Mouse (Mus musculus) kidney, postnatal 4 days (tissue): ENCODE results near the gene Gm17409.

Experiments
- DNase-seq, 2 experiments: peaks; one replicate each; pipeline ENCODE4 v3.0.0; 2021; ENCODE audit warnings: mixed read lengths in 2 of 2

The Gm17409 gene

DNA sequence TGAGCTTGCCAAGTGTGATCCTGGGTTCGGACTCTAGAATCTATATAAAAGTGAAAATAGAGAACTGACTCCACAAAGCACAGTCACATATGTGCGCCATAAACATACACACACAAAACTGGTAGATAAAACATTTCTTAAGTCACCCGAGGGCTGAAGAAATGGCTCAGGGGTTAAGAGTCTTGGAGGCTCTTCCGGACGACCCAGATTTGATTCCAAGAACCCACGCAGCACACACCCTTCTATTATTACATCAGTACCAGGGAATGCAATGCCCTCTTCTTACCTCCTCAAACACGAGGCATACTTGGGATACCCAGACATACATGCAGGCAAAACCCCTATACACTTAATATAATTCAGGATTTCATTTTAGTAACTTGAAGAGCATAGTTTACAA is at the start of gene Gm17409:
Gene Gm17409, plus strand, starts transcription at position 301 of the 400 bp plus-strand sequence.
- DNase-seq: no peak

DNA sequence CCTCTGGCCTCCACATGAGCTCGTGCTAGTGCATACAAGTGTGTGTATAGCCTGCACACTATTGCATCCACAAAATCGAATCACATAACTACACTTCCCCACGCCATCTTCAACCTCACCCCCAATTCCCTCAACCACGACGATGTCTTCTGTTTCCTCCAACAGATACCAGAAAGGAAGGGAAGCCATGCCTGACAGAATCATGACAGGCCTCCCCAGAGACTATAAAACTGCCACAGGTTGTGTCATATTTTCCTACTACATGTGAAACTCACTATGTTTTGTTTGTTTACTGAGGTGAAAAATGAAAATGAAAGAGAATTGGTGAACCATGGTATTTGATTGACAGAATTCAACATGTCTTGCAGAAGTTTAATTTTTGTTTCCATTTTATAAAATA is 46.6 kb upstream of the Gm17409 start:
- DNase-seq: no peak

DNA sequence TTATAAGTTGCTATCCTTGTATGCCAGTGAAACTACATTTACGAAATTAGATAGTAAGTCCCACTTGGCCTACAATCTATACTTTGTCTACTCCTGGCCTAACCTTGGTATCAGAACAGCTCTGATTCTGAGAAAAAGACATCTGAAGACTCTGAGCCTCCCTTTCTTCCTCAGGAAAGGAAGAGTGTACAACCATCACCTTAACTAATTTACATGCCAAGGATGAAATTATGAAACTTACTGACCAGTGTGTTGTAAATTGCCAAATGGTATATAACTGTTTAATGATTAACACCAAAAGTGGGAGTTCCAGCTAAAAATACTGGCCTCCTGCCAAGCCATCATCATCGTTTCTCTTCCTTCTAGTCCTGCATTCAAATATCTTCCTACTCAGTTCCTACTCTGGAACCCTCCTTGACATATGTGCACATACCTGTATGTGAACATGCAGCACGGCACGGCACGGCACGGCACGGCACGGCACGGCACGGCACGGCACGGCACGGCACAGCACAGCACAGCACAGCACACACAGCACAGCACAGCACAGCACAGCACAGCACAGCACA is 44.4 kb upstream of the Gm17409 start:
- DNase-seq: no peak

DNA sequence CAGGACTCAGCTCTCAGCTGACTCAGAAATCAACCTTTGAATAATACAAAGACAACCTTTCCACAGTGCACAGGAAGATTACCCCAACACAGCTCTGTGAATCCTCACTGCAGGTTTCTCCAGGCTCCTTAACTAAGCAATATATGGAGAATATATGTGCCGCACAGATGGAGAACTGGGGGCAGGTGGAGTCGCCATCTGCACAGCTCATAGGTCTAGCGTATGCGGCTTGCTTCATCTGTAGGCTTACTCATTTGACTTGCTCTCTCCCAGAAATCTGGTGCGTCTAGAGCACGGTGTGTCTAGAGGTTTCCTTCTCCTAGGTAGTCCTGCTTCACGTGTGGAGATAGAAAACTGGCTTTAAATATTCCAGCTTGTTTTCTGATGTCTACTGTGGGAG is 37.7 kb upstream of the Gm17409 start:
- no peak for DNase-seq

DNA sequence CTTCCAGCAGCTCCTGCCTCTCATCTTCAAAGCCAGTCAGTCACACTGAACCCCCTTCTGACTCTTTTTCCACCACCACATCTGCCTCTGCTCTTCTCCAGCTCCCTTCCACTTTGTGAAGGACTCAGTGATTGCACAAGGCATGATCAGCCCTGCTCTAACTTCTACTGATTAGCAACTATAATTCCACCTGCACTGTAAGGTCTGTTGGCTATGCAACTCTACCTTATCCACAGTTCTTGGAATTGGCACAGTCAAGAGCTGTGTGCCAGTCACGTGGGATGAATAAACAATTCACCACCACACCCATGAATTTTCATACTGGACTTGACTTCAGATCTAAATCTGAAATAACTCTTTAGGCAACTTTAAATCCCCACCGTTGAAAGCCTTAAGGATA is 36.6 kb upstream of the Gm17409 start:
- no peak for DNase-seq

DNA sequence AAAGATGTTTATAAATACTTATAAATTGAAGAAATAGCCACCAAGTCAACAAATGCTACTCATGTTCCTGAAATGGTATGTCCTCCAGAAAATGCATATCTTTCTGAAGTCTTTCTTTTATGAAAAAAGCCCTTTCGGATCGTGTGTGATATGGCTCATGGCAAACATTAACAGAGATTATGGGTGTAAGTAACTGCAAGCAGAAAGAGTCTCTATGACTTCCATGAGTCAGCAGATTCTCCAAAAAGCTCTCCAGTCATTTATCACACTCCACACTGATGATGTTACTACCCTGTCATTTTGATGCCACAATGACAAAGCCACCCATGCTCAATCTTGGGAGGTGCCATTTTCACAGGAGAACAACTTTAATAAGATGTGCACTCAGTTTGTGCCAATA is 35.5 kb upstream of the Gm17409 start:
- no peak for DNase-seq

DNA sequence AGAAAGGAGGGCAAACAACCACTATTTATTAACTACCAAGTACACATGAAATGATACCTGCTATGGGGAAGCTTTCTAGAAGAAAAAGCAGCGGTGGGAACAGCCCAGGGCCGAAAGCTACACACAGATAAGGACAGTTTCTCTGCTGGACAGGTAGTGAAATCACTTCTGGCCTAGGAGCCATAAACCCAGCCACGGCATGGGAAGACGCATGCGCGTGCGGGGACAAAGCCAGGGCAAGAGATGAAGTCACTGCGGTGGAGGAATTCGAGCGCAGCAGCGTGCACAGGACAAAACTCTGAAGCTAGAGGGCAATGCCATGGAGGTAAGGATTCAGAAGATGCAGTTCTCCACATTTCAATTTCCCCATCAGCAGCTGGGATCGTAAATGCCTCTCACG is 34.4 kb upstream of the Gm17409 start:
- no peak for DNase-seq

DNA sequence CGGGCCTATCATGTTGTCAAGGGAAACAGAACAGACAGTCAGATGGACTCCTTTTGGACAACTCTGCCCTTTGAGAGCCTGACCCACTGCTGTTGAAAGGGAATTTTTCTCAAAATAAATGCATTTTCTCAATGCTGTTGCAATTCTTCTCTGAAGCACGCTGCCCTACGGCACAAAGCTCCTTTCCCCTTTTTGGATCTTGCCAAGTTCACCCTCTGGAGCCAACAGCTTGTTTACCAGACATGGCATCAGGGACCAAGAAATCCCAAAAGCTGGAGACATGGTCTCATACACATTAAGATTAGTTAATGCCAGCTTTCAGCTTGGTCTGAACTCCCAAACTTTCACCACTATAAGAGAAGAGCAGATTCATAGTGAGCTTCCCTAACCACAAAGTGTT is 33.0 kb upstream of the Gm17409 start:
- DNase-seq: no peak

DNA sequence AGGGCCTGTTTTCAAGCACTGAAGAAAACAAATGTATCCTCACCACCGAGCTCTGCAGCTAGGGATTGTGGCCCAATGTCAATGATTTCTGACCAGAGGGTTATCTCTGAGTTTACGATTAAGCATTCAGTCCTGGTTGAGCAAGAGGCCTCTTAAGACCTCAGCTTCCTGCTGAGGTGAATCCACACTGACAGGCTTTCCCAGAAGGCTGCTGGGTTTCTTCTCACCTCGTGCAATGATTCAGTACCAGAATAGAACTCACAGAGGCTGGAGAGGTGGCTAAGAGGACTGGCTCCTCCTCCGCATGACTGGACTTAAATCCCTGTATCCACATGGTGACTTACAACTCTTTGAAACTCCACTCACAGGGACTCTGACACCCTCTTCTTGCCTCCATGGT is 26.8 kb upstream of the Gm17409 start:
- no peak for DNase-seq

DNA sequence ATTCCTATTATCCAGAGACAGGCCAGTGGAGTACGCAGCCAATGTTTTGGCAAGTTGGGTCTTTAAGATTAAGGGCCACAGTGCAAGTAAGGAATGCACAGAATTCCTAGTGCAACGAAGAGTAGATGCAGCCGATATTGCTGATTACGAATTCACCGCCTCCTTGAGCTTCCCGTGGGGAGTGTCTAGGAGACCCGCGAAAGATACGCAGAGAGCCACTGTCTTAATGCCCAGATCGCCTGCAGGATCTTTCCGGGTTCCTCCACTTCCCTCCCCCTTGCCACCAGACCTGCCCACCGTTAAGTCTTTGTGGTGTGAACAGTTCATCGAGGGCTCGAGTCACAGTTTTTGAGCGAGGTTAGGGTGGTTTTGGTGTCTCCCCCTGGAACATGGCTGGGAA is 22.9 kb upstream of the Gm17409 start:
- no peak for DNase-seq

DNA sequence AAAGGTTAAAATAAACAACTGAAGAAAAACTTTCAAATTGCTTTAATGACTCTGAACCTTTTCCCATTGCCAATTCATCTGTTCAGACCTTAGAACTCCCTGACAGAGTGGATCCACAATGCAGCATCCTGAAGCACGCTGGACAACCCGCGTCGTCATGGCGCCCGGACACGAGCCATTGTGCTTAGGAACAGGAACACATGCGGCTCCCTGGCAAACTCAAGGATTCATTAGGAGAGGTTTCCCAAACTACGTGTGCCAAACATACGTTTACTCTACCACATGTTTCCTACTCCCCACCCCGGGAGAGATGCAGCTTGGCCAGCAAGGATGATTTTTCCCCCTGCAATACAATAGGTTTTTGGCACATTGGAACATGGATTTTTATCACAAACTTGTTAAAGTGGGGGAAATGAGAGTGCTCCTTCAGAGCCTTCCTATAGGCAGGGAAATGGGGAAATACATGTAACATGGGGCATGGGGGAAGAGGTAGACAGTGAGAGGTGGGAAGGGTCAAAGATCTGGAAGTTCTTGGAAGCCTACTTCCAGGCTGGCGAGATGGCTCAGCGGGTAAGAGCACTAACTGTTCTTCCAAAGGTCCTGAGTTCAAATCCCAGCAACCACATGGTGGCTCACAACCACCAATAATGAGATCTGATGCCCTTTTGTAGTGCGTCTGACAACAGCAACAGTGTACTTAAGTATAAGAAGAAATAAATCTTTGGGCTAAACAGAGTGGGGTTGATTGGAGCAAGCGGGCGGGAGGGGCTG is 15.6 kb upstream of the Gm17409 start:
- DNase-seq: no peak

DNA sequence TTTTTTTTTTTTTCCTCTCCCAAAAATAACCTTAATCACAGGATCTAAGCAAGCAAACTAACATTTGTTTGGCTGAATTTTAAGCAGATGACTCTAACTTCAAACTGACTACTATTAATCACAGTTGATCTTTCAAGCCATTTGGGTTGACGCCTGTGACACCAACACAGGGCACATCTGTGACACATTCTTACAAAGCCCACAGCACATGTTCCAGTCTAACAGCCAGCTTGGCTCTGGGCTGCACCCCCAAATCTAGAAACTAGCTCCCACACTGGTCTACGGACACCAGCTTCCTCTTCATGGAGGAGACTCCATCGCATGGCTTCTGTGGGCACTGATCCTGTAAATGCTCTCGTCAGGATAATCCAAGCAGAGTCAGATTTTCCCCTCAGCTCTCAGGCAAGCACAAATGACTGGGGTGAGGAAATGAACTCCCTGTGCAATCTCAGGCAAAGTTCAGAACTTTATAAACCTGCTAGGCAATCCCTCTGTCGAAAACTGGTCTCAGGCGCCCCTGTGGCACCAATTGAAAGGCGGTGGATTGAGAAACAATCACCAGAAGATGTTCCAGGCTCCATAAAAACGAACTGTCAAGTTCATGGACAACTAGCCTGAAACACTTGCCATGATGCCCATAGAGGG is 13.0 kb upstream of the Gm17409 start:
- DNase-seq: no peak

DNA sequence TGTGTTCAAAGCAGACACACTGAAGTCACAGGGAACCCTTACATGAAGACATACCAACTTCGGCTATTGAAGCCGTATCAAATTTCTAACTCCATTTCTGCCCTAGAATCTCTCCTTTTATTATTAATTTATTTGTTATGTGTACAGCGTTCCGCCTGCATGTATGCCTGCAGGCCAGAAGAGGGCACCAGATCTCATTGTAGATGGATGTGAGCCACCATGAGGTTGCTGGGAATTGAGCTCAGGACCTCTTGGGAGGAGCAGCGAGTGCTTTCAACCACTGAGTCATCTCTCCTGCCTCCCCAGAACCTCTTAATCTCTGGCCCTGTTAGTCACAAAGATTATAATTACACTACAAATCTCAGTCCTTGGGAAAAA is 12.4 kb upstream of the Gm17409 start:
- DNase-seq: no peak

DNA sequence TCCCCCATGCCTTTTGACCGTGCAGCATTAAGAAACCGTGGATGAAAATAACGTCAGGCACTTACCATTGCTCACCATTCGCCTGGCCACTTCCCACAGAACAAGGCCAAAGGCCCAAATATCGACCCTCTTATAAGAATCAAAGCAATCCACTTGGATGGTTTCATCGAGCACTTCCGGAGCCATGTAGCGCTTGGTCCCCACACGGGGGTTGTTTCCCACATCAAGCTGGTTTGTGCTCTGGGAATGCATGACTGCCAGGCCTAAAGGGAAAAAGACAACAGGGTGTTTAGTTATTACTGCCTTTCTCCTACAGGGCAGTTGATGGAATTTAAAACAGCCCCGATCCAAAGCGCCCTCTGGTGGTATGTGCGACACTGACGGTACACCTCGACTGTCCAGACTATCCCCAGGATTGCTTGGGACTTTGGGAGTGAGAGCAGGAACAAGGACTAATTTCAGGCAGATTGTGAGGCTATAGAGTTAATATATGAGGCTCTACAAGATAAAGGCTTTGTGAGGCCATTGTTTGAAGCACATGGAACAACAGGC is 11.0 kb upstream of the Gm17409 start:
- peak; percentile 54 to 58 for DNase-seq

DNA sequence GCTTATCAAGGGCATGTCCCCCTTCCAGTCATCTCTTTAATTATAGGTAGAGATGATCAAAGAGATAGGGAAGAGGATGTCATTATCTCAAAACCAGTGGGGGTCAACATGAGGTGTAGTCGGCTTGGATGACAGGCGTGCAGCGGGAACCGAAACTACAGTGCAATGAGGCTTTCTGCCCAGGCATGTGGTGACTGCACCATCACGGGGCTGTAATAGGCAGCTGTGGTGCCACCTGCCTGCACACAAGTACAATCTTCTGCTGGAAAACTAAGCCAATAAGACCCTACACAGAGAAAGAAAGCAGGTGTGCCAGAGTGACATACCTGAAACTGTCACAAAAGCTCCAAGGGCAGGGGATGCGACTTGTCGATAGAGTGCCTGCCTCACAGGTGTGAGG is 374 bp downstream of the Gm17409 start:
- DNase-seq: no peak

DNA sequence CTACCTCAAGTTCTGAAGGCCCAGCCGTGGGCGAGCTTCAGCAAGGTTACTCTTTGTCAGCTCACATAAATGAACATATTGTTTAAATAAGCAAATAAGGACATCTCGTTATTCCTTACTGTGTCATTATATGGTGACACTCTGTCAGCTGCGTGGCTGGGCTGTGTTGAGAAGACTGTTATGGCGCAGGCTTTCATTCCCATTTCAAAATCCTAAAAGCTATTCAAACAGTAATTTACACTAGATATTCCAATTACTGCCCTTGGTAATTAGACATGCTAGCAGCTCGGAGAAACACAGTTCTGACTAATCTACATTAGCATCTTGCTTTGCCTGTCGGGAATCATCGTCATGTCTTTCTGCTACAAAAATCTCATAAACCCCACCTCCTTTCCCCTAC is 5.7 kb downstream of the Gm17409 start:
- DNase-seq: no peak

DNA sequence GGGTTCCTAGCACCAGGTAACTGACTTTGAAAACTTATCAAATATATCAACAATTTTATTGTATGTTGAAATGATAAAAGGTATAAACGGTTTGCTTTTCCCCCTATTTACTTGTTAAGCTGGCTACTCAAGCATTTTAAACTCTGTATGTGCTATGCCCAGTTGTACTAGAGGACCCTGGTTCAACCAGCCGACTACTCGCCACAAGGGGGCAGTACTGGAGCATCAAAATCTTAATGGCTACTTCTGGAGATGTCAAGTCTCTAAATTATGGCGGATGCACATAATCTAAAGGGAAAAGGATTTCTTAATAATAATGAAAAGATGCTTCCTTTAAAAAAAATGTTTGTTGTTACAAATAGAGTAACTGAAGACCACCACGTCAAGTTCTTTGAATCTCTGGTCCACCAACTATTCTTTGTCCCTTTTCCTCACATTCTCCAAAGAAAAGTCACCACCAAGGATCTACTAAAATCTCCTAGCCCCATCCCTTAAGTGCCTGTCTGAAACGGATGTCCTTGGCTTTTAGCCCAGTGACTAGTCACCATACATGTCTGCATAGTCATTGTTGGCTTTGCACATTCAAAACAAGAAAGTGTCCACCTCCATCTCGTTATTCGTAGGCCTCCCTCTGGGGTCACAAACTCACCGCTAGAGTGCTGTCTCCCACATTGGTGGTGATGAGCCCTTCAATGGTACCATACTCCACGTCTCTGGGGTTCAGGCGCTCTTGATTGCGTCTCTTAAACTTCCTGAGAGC is 7.2 kb downstream of the Gm17409 start:
- DNase-seq: peak; percentile 91 to 92

DNA sequence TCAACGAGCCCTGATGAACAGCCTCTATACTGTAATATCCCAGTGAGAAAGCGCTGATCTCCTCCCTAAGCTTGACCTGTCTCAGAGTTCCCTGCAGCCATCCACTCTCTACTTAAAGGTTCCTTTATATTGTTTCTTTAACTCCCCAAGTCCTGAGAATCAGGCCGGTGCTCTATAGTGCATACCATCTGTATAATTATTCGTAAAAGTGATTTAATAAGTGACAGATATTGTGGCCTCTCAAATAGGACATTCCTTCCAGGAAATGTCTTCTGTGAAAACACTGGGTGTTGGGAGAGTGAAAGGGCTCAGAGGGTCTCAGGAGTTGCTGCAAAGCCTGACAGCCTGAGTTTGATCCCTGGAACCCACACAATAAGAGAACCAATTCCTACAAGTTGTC is 8.2 kb downstream of the Gm17409 start:
- DNase-seq: no peak

DNA sequence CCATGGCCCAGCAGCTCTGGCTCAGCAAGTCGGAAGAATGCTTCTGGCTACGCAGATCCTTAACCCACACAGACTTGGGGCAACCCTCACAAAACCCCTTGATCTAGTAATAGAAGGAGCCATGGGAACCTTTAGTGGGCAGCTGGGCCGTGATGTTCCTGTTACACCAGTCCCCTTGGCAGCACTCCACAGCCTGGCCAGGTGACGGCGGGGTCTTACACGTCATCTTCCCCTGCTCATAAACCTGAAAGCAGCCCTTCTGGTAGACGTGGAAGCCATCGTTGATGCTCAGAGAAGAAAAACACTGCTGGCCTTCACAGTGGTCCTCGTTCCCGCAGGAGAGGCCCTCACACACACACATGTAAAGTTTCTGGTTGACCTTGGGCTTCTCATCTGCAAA is 9.6 kb downstream of the Gm17409 start:
- DNase-seq: no peak

DNA sequence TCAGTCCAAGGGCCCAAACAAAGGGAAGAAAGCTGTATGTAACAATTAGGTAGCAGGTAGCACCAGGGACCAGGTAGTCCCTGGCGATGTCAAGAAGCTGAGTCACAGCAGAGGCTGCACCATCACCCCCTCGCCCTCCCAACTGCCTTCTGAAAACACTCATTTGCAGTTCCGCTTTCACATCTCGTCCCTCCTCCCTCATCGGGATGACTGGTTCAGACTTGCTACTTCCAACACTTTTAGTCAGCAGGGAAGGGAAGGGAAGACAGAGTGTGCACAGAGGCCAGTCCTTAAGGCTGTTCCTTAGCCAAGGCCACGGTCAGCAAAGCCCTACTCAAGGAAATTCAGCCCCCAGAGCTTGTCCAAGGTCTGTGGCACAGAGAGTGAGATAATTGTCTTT is 10.8 kb downstream of the Gm17409 start:
- DNase-seq: no peak

DNA sequence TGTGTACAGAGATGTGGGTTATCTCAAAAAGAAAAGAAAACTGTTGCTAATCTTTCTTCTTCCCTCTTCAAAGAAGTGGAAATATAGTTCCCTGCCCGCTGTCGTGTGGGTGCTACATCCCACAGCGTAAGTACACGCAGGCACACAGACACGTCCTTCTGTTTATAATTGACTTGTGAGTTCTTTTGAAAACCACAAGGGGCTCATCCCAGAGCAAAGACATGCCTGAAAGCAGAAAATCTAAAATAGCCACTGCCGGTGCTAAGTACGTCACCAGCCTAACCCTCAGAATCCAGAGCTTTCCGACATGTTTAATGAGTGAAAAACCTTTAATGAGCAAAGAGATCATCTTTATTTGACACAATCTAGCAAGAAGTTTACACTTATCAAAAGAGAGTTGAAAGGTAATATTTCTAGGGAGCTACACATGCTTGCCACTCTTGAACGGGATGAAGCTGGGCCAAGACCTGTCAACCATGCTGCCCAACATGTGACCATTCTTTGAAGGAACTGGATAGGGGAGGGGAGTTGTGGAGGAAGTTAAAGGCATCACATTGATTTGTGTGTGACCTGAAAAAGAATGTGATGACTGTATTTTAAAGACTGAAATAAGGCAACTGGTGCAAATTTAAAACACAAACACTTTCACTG is 11.7 kb downstream of the Gm17409 start:
- no peak for DNase-seq

DNA sequence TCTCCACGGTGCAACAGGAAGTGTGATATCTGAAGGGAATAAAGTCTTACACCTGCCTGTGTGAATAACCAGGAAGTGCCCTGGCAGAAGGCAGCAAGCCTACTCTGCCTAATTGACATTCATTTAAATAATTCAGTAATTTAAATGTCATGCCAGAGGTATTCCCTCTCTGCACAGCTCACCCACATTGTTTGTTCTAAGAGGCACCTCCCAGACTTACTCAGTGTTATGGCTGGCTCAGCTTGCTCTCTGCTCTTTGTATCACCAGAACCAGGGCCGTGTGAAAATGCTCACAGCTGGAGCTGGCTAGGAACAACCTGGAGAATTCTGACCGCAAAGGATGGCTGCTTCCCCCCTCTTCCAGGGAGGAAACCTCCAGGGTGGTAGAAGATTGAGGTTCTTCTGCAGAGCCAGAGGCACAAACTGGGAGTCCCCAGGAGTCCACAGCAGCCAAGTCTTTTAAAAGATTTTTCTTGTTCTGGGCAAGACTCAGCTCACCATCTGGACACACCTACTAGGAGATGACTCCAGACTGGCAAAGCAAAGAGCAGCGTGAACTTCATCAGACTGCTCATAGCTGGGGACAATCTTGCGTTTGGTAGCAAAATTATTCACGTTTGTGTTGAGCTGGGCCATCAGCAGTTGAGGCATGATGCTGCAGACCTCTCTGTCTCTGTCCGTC is 14.5 kb downstream of the Gm17409 start:
- DNase-seq: no peak
